Mouse (Mus musculus): Measurements from ENCODE around the gene Fzd4.

The Fzd4 gene

GRCm38 (mm10) chr7:89404081-89404733 lies at the start of gene Fzd4, which contains the start of gene Tmem135:
TSS of gene Fzd4 (plus strand) at chr7:89404355.
TSS of gene Tmem135 (minus strand) at chr7:89404222.
- peak; percentile 98 for DNase-seq

GRCm38 (mm10) chr7:89355519-89356255 lies 48.5 kb upstream of the Fzd4 start:
- no peak for DNase-seq

DNA sequence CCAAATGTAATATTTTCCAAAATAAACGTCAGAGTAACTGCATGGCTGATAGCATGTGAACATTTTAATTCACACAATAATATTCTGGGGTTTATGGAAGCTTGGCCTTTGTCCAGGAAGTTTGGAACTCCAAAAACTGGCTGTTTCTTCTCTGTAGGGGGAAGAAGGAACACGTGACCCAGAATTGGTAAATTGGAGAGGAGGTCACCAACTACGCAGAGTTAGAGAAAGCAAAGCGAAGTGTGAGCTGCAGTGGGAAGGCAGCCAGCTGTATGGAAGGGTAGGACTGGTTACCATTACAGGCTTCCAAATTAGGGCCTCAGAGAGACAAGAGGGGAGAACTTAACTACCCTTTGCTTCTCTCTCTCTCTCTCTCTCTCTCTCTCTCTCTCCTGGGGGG lies 47.8 kb upstream of the Fzd4 start:
- DNase-seq: peak; percentile 26

GRCm38 (mm10) chr7:89363975-89364374 lies 40.2 kb upstream of the Fzd4 start:
- no peak for DNase-seq

DNA sequence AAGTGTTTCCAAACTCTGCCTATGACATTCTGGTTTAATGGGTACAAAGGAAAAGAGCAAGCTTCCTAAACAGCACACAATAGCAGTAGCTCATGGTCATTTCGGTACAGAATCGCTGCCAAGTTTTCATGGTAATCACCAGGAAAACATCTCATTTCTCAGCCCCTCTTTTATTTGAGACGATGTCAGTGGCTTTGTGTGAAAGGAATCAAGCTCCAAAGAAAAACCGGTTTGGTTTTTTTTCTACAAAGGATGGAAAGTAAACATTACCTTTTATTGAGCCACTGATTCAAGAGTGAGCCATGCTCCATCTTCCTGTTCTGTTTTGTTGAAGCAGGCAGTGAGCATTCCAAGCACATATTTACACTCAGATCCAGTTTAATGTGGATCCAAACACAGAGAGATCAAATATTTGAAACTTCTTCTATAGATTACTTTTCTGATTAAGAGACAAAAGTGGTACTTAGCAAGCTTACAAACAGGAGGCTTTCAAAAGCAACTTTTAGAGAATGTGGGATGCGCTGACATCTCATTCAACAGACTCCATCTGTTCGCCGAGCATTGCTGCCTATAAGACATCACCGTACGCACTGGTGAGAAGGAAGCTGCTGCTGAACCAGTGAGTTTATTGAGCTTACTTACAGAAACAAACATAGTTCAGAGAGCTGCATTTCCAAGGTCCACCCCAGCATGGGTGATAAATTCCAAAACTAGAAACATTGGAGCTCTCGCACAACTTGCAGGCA lies 38.8 kb upstream of the Fzd4 start:
- no peak for DNase-seq

DNA sequence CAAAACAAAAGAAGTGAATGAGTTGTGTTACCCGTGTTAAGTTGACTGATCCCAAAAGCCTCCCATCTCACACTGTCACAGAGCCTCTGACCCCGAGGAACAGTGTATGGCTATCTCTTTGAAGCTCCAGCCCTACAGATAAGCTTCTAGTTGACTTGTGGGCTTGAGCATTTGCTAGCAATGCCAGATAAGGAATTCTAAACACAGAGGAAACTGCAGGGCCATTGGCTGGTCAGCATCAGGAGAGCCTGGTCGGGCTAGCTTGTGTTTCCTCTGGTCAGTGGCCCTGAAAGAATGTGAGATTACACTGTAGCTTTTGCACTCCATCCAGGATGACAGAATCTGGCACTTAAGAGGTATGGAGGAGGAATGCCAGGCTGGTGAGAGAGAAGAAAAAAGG lies 36.5 kb upstream of the Fzd4 start:
- DNase-seq: no peak

DNA sequence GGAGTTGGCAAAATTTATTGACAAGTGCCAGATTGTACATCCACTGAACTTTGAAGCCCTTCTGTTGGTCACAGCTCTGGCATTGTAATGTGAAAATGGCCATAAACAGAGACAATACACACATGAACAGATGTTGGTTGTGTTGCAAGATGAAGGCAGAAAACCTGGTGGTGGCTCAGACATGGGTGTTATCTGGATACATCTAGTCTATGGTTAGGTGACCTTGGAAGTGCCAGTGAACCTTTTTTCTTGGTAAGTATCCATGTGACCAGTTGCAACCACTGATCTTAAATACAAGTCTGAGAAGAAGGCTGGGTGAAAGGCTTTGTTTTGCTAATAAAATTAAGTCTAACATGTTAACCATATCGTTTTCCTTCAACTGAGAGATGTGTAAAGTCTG lies 34.1 kb upstream of the Fzd4 start:
- DNase-seq: no peak

DNA sequence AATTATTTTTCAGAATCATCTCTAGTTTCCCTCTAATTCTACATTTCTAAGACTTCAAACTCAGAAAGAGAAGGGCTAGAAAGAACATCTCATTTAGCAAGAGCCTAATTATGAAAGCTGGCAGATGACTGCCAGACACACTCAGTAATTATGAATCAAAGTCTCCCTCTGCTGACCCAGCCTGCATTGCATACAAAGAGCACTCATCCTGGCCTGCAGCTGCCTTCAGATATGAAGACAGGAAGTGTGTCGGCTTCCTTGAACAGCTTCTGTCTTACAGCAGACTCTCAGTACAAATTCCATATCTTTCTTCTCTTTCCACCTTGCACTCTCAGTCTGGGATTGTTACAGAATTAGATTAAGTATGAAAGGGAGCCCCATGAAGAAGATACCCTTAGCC lies 33.2 kb upstream of the Fzd4 start:
- DNase-seq: peak; percentile 40

DNA sequence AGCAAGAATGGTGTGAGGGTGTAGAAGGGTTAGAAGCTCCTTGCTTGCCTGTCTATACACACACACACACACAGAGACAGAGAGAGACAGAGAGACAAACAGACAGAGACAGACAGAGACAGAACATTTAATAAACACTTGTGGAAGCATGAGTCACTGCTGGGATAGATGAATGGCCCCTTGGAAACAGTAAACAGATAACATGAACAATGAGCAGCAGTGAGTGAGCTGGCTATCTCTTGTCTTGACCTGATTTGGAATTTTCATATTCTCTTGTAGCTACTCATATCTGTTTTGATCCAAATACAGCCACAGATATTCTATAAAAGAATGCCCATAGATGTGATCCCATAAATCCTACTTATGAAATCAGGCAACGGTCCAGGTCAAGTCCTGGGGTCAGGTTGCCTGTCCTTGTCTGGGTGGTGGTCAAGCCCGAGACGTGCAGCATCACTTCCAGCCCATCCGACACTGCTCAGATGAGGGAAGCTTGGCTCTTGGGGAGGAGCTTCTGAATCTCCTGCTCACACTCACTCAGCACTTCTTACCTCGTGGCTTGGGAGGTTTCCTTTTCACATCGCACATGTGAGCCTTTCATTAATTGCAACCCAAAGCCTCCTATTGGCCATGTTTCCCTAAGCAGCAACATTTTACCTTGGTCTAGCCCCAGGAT lies 32.4 kb upstream of the Fzd4 start:
- DNase-seq: no peak

DNA sequence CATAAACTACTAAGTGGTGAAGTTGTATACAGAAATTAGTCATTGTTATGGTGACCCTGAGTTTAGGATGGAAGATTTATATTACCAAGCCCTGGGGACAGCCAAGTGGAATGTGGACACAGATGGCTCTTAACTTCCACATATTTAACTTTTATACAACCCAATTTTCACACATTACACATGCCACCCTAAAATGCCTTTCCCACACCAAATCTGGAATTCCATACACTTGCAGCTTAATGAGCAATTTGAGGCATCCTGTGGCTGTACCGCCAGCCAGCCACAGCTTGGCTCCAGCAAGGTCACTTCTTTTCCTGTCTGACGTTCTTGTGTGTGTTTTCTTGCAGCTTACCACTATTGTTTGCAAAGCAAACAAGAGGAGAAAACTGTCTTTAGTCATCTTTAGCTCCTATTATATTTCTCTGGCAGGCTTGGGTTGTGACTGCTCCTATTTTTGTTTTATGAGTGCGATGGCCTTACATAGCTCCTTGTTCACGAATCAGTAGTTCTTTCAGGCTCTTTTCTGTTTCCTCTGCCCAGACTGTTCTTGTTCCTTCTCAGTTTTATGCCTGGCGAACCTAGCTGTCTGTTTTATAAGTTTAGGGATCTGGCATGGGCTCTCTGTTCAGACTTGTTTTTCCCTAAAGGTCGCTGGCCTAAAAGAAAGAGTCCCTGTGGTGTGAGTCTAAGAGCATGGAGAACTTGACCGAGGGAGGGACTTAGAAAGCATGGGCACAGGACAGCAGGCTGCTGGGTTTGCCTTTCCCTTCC lies 23.0 kb upstream of the Fzd4 start:
- DNase-seq: no peak

GRCm38 (mm10) chr7:89382892-89383291 lies 21.3 kb upstream of the Fzd4 start:
- DNase-seq: no peak

DNA sequence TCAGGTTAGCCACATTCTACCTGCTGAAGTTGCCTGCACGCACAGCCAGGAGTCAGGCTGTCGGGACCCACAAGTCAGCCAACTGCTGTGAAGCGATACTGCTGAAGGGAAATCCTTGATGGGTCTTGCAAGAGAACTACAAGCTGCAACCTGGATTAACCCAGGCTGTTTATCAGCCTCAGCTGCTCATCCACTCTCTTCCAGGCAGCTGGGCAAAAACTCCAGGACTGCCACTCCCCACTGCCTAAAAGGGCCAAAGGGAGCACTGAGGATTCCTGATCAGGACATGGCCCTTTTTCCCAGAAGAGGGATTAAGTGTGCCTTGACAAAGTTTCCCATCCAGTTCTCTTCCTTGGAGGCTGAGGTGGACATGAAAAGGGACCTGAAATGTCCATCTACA lies 15.2 kb upstream of the Fzd4 start:
- DNase-seq: no peak

DNA sequence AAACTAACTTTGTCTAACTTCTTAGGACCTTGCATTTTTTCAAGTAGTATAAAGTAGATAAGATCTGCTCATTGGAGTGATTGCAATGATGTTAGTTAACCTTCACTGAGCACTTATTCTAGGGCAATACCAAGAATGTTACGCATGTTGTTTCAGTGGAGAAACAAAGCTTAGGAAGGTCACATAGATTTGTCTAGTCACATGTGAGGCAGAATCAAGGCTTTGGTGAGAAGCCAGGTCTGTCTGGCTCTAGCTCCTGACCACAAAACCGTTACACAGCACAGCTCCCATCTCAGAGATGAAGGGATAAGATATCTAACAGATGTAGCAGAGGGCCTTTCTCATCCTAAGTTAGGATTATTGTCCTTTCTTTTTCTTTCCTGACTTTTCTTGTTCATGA lies 13.5 kb upstream of the Fzd4 start:
- no peak for DNase-seq

- no peak for DNase-seq
These were observed 12.9 kb upstream of the Fzd4 start for GRCm38 (mm10) chr7:89391281-89391680.

GRCm38 (mm10) chr7:89391831-89392230 lies 12.3 kb upstream of the Fzd4 start:
- no peak for DNase-seq

DNA sequence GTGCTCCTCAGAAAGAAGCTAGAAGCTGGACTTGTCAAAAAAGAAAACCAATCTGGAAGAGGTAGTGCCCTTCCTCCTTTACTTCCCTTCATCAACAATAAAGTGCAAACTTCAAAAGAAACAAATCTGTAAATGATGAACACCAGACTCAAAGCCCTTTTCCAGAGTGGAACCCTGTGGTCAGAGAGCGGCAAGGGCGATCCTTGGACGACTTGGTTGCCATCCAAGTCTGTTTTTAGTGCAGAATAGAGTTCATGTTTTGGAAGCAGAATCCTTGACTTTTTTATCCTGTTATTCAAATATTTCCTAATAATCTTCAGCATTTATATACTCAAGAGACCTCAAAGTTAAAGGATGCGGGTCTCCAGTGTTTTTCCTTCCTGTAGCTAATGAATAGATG lies 11.8 kb upstream of the Fzd4 start:
- DNase-seq: no peak

- DNase-seq: no peak
These were observed 11.3 kb upstream of the Fzd4 start for GRCm38 (mm10) chr7:89392825-89393224.

DNA sequence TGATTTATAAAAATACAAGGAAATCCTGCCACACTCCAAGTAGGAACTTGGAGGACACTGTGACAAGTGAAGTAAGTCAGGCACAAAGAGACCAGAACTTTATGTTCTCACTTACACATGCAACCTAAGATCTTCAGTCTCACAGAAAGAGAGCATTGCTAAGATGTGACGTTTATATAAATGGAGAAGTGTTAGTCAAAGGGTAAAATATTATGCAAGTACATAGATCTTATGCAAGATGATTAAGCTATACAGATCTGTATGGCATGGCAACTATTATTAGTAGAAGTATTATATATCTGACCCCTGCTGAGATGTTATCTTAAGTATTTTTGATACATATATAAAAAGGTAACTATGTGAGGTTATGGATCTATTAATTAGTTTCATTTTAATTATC lies 8.8 kb upstream of the Fzd4 start:
- DNase-seq: no peak

GRCm38 (mm10) chr7:89396386-89396785 lies 7.8 kb upstream of the Fzd4 start:
- DNase-seq: no peak

DNA sequence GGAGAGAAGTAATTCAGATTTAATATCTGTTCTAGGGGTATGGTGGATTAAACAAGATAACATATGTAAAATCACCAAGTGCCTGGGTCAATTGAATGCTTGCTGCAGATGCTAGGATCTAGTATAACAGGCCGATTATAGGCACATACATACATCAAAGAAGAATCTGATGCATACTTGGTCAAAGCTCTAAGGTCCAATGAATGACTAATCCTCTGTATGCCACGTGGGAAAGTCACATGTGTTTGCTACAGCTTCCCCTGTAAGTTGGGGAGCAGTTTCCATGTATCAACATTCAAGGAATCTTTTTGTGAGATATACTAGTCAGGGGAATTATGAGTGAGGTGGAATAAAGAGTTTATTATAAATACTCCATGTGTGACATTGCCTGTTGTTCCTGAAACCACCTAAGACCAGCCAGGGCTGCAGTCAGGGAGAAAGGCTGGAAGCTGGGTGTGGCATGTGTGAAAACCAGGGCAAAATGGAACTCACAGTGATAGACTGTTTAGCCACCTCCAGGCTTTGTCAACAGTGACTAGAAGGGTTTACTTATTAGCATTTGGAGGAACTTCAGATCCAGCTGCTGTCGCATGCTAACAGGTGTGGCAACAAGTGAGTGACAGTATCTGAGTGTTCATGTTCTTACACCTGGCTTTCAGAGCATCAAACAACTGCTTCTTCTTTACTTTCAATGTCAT lies 6.2 kb upstream of the Fzd4 start:
- no peak for DNase-seq

DNA sequence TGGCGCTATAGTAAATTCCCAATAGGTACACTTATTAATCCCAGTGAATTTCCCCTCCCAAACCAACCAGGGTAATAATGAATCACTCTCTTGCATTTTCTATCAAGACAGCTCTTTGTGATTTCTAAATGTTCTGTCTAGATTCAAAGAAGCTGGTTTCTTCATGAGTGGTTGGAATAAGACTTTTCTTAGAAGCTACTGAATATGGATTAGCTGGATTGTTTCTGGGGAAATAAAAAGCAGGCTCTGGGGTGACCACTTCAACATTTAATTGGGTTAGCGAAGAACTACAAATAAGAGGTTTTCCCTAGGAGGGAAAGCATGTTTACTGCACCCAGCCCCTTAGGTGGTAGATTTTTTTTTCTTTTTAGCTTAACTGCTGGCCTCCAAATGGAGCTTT lies 3.4 kb upstream of the Fzd4 start:
- DNase-seq: no peak
